32 mouse cellular contexts compared by ENCODE assay signal in the genomic region with DNA sequence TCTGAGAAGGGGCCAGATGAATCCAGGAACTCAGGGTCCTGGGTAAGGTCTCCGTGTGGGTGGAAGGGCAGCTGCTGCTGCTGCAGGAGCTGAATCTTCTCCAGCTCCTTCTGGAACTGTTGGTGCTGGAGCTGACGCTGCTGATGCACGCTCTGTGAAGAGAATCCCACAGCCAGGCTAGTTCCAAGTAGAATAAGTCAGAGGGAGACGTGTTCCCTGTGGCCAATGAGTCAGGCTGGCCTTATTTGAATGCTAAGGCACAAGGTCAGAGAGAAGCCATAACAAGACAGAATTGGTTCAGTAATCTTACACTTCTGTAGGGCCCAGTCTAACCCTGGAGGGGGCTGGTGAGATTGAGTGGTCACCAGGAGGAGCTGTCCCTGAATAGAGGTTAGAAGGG. TPM values are rescaled to one million over a fixed set of nuclear protein-coding genes. Genes with fewer than 3 reads are reported as not detected.
A peak's percentile ranks its signal among the peaks of the same experiment; 100 is the strongest.
DNase-seq lines count a peak whose midpoint lies in the region; ATAC-seq and TF ChIP-seq lines count a peak whose summit lies in the region.
"Had no signal": no experiment of that assay in that cellular context is flagged by ENCODE, and none has a peak within 500 bp of the region (broad histone marks: within the 10 kb centered on the region; RNA-seq: fewer than 3 reads in every experiment).

No protein-coding gene starts in this region.

- no peaks in the 10 kb centered on the region for H3K9me3 ChIP-seq in hindbrain, embryonic 10.5 days
- no peaks in the 10 kb centered on the region for H3K9me3 ChIP-seq in hindbrain, embryonic 13.5 days
- no peaks in the 10 kb centered on the region for H3K9me3 ChIP-seq in ES-Bruce4 (replicated peaks; ENCODE audit: control insufficient read depth, insufficient read depth, low read length, poor library complexity, severe bottlenecking)
- H3K9me3 ChIP-seq in embryonic facial prominence, embryonic 10.5 days = no peaks in the 10 kb centered on the region
- no peaks in the 10 kb centered on the region for H3K9me3 ChIP-seq in forebrain, embryonic 16.5 days (ENCODE audit: control insufficient read depth, low read length)
- H3K9me3 ChIP-seq: embryonic facial prominence, embryonic 15.5 days; forebrain, embryonic 15.5 days; G1E; hindbrain, embryonic 12.5 days; kidney, embryonic 15.5 days; liver, embryonic 13.5 days; megakaryocyte, embryonic 14.5 days; midbrain, embryonic 15.5 days; neural tube, embryonic 12.5 days had no signal

- peaks cover 63% of the 10 kb centered on the region for H3K36me3 ChIP-seq in hindbrain, embryonic 10.5 days
- peaks cover 65% of the 10 kb centered on the region for H3K36me3 ChIP-seq in hindbrain, embryonic 13.5 days
- no peaks in the 10 kb centered on the region for H3K36me3 ChIP-seq in ES-Bruce4 (ENCODE audit: control insufficient read depth, insufficient read depth, low read length, poor library complexity, severe bottlenecking)
- peaks cover 52% of the 10 kb centered on the region for H3K36me3 ChIP-seq in embryonic facial prominence, embryonic 10.5 days (replicated peaks)
- H3K36me3 ChIP-seq in forebrain, embryonic 16.5 days (ENCODE audit: control insufficient read depth, insufficient read depth) = peaks cover 4% of the 10 kb centered on the region

- H3K4me1 ChIP-seq in hindbrain, embryonic 10.5 days (replicated peaks) = no peaks in the 10 kb centered on the region
- H3K4me1 ChIP-seq in hindbrain, embryonic 13.5 days (replicated peaks) = no peaks in the 10 kb centered on the region
- H3K4me1 ChIP-seq in ES-Bruce4 (ENCODE audit: control insufficient read depth, insufficient read depth, low read length) = no peaks in the 10 kb centered on the region
- peaks cover 8% of the 10 kb centered on the region for H3K4me1 ChIP-seq in embryonic facial prominence, embryonic 10.5 days
- H3K4me1 ChIP-seq in forebrain, embryonic 16.5 days (replicated peaks; ENCODE audit: control insufficient read depth, insufficient read depth, low read length) = no peaks in the 10 kb centered on the region
- H3K4me1 ChIP-seq: embryonic facial prominence, embryonic 15.5 days; forebrain, embryonic 15.5 days; hindbrain, embryonic 12.5 days; kidney, embryonic 15.5 days; liver, embryonic 13.5 days; midbrain, embryonic 15.5 days; neural tube, embryonic 12.5 days had no signal

- no peak for ATAC-seq in hindbrain, embryonic 13.5 days (ENCODE audit: low FRiP score)
- no peak for ATAC-seq in forebrain, embryonic 16.5 days
- ATAC-seq: activated CD4-positive, CD25-positive, alpha-beta regulatory T cell, adult 4 months; CD4-positive, CD25-positive, alpha-beta regulatory T cell, adult 4 months; forebrain, embryonic 15.5 days; midbrain, embryonic 15.5 days had no signal

- H3K27ac ChIP-seq in hindbrain, embryonic 10.5 days = 0 out of 2 replicates have a peak overlapping the region, but pooled peaks have one; percentile 2
- H3K27ac ChIP-seq in hindbrain, embryonic 13.5 days = no peak overlapping the region
- peak overlapping the region; percentile 38; the same call in 1 of the 2 replicates for H3K27ac ChIP-seq in ES-Bruce4 (ENCODE audit: insufficient read depth, low read length)
- H3K27ac ChIP-seq in embryonic facial prominence, embryonic 10.5 days (replicated peaks) = 0 out of 2 replicates have a peak overlapping the region, but pooled peaks have one; percentile 15
- H3K27ac ChIP-seq in forebrain, embryonic 16.5 days (ENCODE audit: low read length) = no peak overlapping the region
- H3K27ac ChIP-seq: embryonic facial prominence, embryonic 15.5 days; forebrain, embryonic 15.5 days; hindbrain, embryonic 12.5 days; kidney, embryonic 15.5 days; liver, embryonic 13.5 days; midbrain, embryonic 15.5 days; neural tube, embryonic 12.5 days had no signal

- TF ChIP-seq CTCF in ES-Bruce4 (IDR thresholded peaks at IDR 0.05; ENCODE audit: low read depth, low read length) = no peak

- TF ChIP-seq EP300 in ES-Bruce4 (IDR thresholded peaks at IDR 0.05; ENCODE audit: insufficient read depth, low read depth, low read length) = no peak

- no peak overlapping the region for H3K4me3 ChIP-seq in hindbrain, embryonic 10.5 days
- no peak overlapping the region for H3K4me3 ChIP-seq in hindbrain, embryonic 13.5 days
- no peak overlapping the region for H3K4me3 ChIP-seq in ES-Bruce4 (ENCODE audit: low read depth, low read length)
- H3K4me3 ChIP-seq in embryonic facial prominence, embryonic 10.5 days = no peak overlapping the region
- no peak overlapping the region for H3K4me3 ChIP-seq in forebrain, embryonic 16.5 days (replicated peaks; ENCODE audit: low read length)
- H3K4me3 ChIP-seq: embryonic facial prominence, embryonic 15.5 days; forebrain, embryonic 15.5 days; hindbrain, embryonic 12.5 days; kidney, embryonic 15.5 days; liver, embryonic 13.5 days; megakaryocyte, embryonic 14.5 days; midbrain, embryonic 15.5 days; neural tube, embryonic 12.5 days had no signal

- H3K4me2 ChIP-seq in hindbrain, embryonic 13.5 days = no peak overlapping the region
- H3K4me2 ChIP-seq in forebrain, embryonic 16.5 days (ENCODE audit: low read length) = no peak overlapping the region
- H3K4me2 ChIP-seq: embryonic facial prominence, embryonic 15.5 days; forebrain, embryonic 15.5 days; heart, embryonic 11.5 days; hindbrain, embryonic 12.5 days; kidney, embryonic 15.5 days; liver, embryonic 13.5 days; lung, embryonic 14.5 days; midbrain, embryonic 15.5 days; neural tube, embryonic 12.5 days had no signal

- no peak for TF ChIP-seq POLR2A in ES-Bruce4 (IDR thresholded peaks at IDR 0.05; ENCODE audit: insufficient read depth, low read length)

- no peaks in the 10 kb centered on the region for H3K27me3 ChIP-seq in hindbrain, embryonic 10.5 days (ENCODE audit: insufficient read depth, poor library complexity, severe bottlenecking)
- H3K27me3 ChIP-seq in hindbrain, embryonic 13.5 days = no peaks in the 10 kb centered on the region
- H3K27me3 ChIP-seq in ES-Bruce4 (ENCODE audit: control insufficient read depth, insufficient read depth, low read length, poor library complexity, severe bottlenecking) = no peaks in the 10 kb centered on the region
- no peaks in the 10 kb centered on the region for H3K27me3 ChIP-seq in embryonic facial prominence, embryonic 10.5 days (replicated peaks; ENCODE audit: low read depth, poor library complexity, severe bottlenecking)
- no peaks in the 10 kb centered on the region for H3K27me3 ChIP-seq in forebrain, embryonic 16.5 days (replicated peaks; ENCODE audit: control insufficient read depth, insufficient read depth, low read length)
- H3K27me3 ChIP-seq: embryonic facial prominence, embryonic 15.5 days; forebrain, embryonic 15.5 days; hindbrain, embryonic 12.5 days; kidney, embryonic 15.5 days; liver, embryonic 13.5 days; megakaryocyte, embryonic 14.5 days; midbrain, embryonic 15.5 days; neural tube, embryonic 12.5 days had no signal

- WGBS in hindbrain, embryonic 10.5 days = 75% methylated on average over 4 of the region's 4 CpGs
- 79% methylated on average over 4 of the region's 4 CpGs for WGBS in hindbrain, embryonic 13.5 days
- 65% methylated on average over 4 of the region's 4 CpGs for WGBS in embryonic facial prominence, embryonic 10.5 days
- WGBS in forebrain, embryonic 16.5 days = 77% methylated on average over 4 of the region's 4 CpGs

- no peak for DNase-seq in hindbrain, embryonic 10.5 days (ENCODE audit: low spot score)
- DNase-seq in adrenal gland, adult 8-10 months = peak; percentile 67
- no peak for DNase-seq in embryonic facial prominence, embryonic 10.5 days (ENCODE audit: low spot score)
- DNase-seq in c-Kit-positive CD71-positive TER-119-positive erythroid progenitor cells, embryonic 14.5 days (ENCODE audit: low spot score) = no peak
- DNase-seq in layer of hippocampus, adult 8-10 months (ENCODE audit: low spot score in 2 of 2) = no peak
- DNase-seq: cerebellum, adult 9-10 months; gastrocnemius, postnatal 10 days; heart, postnatal 10 days; kidney, adult 11 months; left cerebral cortex, postnatal 4 days; liver, embryonic 13.5 days; lung, embryonic 14.5 days; thymus, adult 18-20 months; thymus, postnatal 36 days had no signal

- H3K9ac ChIP-seq in hindbrain, embryonic 13.5 days = no peak overlapping the region
- H3K9ac ChIP-seq in ES-Bruce4 (ENCODE audit: low read depth, poor library complexity, severe bottlenecking) = no peak overlapping the region
- H3K9ac ChIP-seq in forebrain, embryonic 16.5 days (replicated peaks; ENCODE audit: low read depth, low read length) = no peak overlapping the region
- H3K9ac ChIP-seq: embryonic facial prominence, embryonic 15.5 days; forebrain, embryonic 15.5 days; hindbrain, embryonic 12.5 days; kidney, embryonic 15.5 days; liver, embryonic 13.5 days; lung, embryonic 14.5 days; midbrain, embryonic 15.5 days; neural tube, embryonic 12.5 days had no signal

RNA-seq across cellular contexts. Expression of a gene that starts 22.1 kb away (rescaled TPM):
- 16.9 and 17.2 TPM in 2 replicates for polyA plus RNA-seq in hindbrain, embryonic 10.5 days (2016; fragmentation: Nextera tagmentation; extraction: Ambion mirVana)
- 12.8 and 13.8 TPM in 2 replicates for polyA plus RNA-seq in hindbrain, embryonic 13.5 days (2015; fragmentation: Nextera tagmentation; extraction: Ambion mirVana)
- not detected in 2 replicates for polyA plus RNA-seq in ES-Bruce4 (2011; ENCODE audit: insufficient read depth, insufficient read length, low read depth, missing spikeins)
- total RNA-seq in adrenal gland, adult 8-10 months (2022) = 10 to 100 TPM; 10.0 to 15.8 (median 13.6) TPM
- 16.9 and 20.6 TPM in 2 replicates for polyA plus RNA-seq in embryonic facial prominence, embryonic 10.5 days (2016; fragmentation: Nextera tagmentation; extraction: Ambion mirVana)
- 10.9 and 12.6 TPM in 2 replicates for polyA plus RNA-seq in forebrain, embryonic 16.5 days (2015; fragmentation: Nextera tagmentation; extraction: Ambion mirVana)
- total RNA-seq in layer of hippocampus, adult 8-10 months (2022) = 1 to 10 TPM; 1.7 to 3.4 (median 2.4) TPM

RNA-seq across cellular contexts. Expression of a gene that starts 44.7 kb away (rescaled TPM):
- polyA plus RNA-seq in hindbrain, embryonic 10.5 days (2016; fragmentation: Nextera tagmentation; extraction: Ambion mirVana) = not detected in 2 replicates
- polyA plus RNA-seq in hindbrain, embryonic 13.5 days (2015; fragmentation: Nextera tagmentation; extraction: Ambion mirVana) = not detected in 2 replicates
- polyA plus RNA-seq in ES-Bruce4 (2011; ENCODE audit: insufficient read depth, insufficient read length, low read depth, missing spikeins) = not detected in 2 replicates
- under 1 TPM in 1 of 4 experiments, not detected in 3; 0.65 TPM for total RNA-seq in adrenal gland, adult 8-10 months (2022)
- not detected in 2 replicates for polyA plus RNA-seq in embryonic facial prominence, embryonic 10.5 days (2016; fragmentation: Nextera tagmentation; extraction: Ambion mirVana)
- polyA plus RNA-seq in forebrain, embryonic 16.5 days (2015; fragmentation: Nextera tagmentation; extraction: Ambion mirVana) = not detected in 2 replicates
- under 1 TPM in 1 of 4 experiments, not detected in 3; 0.41 TPM for total RNA-seq in layer of hippocampus, adult 8-10 months (2022)
- total RNA-seq: granulocyte monocyte progenitor cell, adult 5-6 weeks; left cerebral cortex, adult 8-10 months; left cerebral cortex, postnatal 4 days had no signal
- polyA plus RNA-seq: brain, embryonic 14.5 days; forebrain, embryonic 15.5 days; hindbrain, embryonic 12.5 days; liver, embryonic 13.5 days; midbrain, embryonic 15.5 days; neural tube, embryonic 12.5 days had no signal

RNA-seq across cellular contexts. Expression of a gene that starts 56.9 kb away (rescaled TPM):
- 0.05 TPM in 2 replicates for polyA plus RNA-seq in hindbrain, embryonic 10.5 days (2016; fragmentation: Nextera tagmentation; extraction: Ambion mirVana)
- 0.03 TPM in 1 of 2 replicates, not detected in the other for polyA plus RNA-seq in hindbrain, embryonic 13.5 days (2015; fragmentation: Nextera tagmentation; extraction: Ambion mirVana)
- polyA plus RNA-seq in ES-Bruce4 (2011; ENCODE audit: insufficient read depth, insufficient read length, low read depth, missing spikeins) = not detected in 2 replicates
- total RNA-seq in adrenal gland, adult 8-10 months (2022) = under 1 TPM in 3 of 4 experiments, not detected in 1; 0.06 to 0.43 (median 0.07) TPM
- polyA plus RNA-seq in embryonic facial prominence, embryonic 10.5 days (2016; fragmentation: Nextera tagmentation; extraction: Ambion mirVana) = 0.04 and 0.10 TPM in 2 replicates
- polyA plus RNA-seq in forebrain, embryonic 16.5 days (2015; fragmentation: Nextera tagmentation; extraction: Ambion mirVana) = 0.03 TPM in 1 of 2 replicates, not detected in the other
- under 1 TPM in 2 of 4 experiments, not detected in 2; 0.07 TPM for total RNA-seq in layer of hippocampus, adult 8-10 months (2022)
- total RNA-seq: granulocyte monocyte progenitor cell, adult 5-6 weeks; layer of hippocampus, postnatal 14 days; left cerebral cortex, postnatal 4 days had no signal
- polyA plus RNA-seq: forebrain, embryonic 15.5 days; G1E; hindbrain, embryonic 12.5 days; midbrain, embryonic 15.5 days had no signal

Comparison
In these comparisons a context has a peak if more than half of its experiments do, and no peak if none do; other contexts are left out.
1. H3K27ac ChIP-seq: peak in hindbrain, embryonic 10.5 days (single experiment), ES-Bruce4 (single experiment) and embryonic facial prominence, embryonic 10.5 days (single experiment); none in hindbrain, embryonic 13.5 days (single experiment) and forebrain, embryonic 16.5 days (single experiment).
2. RNA of a gene that starts 22.1 kb away (polyA plus RNA-seq): 16.9 to 20.6 TPM in embryonic facial prominence, embryonic 10.5 days, 16.9 to 17.2 TPM in hindbrain, embryonic 10.5 days, 12.8 to 13.8 TPM in hindbrain, embryonic 13.5 days and 10.9 to 12.6 TPM in forebrain, embryonic 16.5 days; not detected in ES-Bruce4; every median in the first group is over 10 times any median in the second.